Mouse (Mus musculus) activated CD4-positive, CD25-positive, alpha-beta regulatory T cell, adult 9 weeks (primary cell): ENCODE measurements around the gene H2-DMb2. TPM values are rescaled to one million over a fixed set of nuclear protein-coding genes. Genes with fewer than 3 reads are reported as not detected.

Source experiments
- polyA plus RNA-seq: library from polyadenylated mRNA; unstranded; fragments of 100-300 nt; shearing (Covaris generic); gene quantifications from one replicate; pipeline ENCODE4 v1.2.1, GENCODE M21; 2017

The H2-DMb2 gene
- 5.1 TPM for polyA plus RNA-seq

GRCm38 (mm10) chr17:34143033-34143432 is at the start of gene H2-DMb2:
Gene H2-DMb2, plus strand, starts transcription at chr17:34143307.

GRCm38 (mm10) chr17:34119249-34120179 is 23.6 kb upstream of the H2-DMb2 start, which contains the start of gene H2-DMa:
Gene H2-DMa, plus strand, starts transcription at chr17:34119541.

GRCm38 (mm10) chr17:34122188-34122984 is 20.7 kb upstream of the H2-DMb2 start, which contains the start of gene Brd2:
Gene Brd2, minus strand, starts transcription at chr17:34122634.

DNA sequence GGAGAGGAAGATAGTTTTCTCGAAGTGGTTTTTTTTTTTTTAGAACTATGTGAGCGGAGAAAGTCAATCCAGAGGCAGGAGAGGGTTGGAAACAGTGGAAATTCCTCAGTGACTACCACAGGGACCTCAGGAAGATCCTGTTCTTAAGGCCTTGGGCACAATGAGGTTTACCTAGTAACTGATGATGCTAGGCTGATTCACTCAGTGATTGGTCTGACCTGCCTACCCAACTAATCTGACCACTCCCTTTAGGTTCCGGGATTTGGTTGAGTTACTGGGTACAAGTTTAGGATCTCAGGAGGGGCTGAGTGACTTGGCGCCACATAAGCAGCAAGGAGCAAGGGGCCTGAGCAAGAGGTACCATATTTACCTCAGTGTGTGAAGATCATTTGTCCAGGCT is 9.8 kb downstream of the H2-DMb2 start, which contains the start of gene H2-DMb1:
TSS of gene H2-DMb1 (plus strand) at position 150 of the 400 bp plus-strand sequence.

GRCm38 (mm10) chr17:34187261-34187916 is 44.3 kb downstream of the H2-DMb2 start, which contains the start of the genes Tap1 and Psmb9:
Gene Tap1, plus strand, starts transcription at chr17:34187553.
Gene Psmb9, minus strand, starts transcription at chr17:34187764.

GRCm38 (mm10) chr17:34196941-34197894 is 54.1 kb downstream of the H2-DMb2 start, which contains the start of gene Psmb8:
Gene Psmb8, plus strand, starts transcription at chr17:34197721.

Other genes with a start within 250 kb of the H2-DMb2 start
- 5.0 TPM for gene Platr17, start 238.2 kb upstream of the H2-DMb2 start, polyA plus RNA-seq
- 132 TPM for gene Daxx, start 233.9 kb upstream of the H2-DMb2 start, polyA plus RNA-seq
- gene Tapbp, start 227.4 kb upstream of the H2-DMb2 start, polyA plus RNA-seq, result 697 TPM
- gene Zbtb22, start 227.4 kb upstream of the H2-DMb2 start, polyA plus RNA-seq, result 20.2 TPM
- 135 TPM for gene Rgl2, start 213.8 kb upstream of the H2-DMb2 start, polyA plus RNA-seq
- gene Pfdn6, start 203.0 kb upstream of the H2-DMb2 start, polyA plus RNA-seq, result 140 TPM
- 58.5 TPM for gene Wdr46, start 202.6 kb upstream of the H2-DMb2 start, polyA plus RNA-seq
- gene B3galt4, start 191.8 kb upstream of the H2-DMb2 start, polyA plus RNA-seq, result 30.8 TPM
- gene Vps52, start 187.5 kb upstream of the H2-DMb2 start, polyA plus RNA-seq, result 89.2 TPM
- 2,816 TPM for gene Rps18, start 187.3 kb upstream of the H2-DMb2 start, polyA plus RNA-seq
- gene H2-K1, start 143.0 kb upstream of the H2-DMb2 start, polyA plus RNA-seq, result 13,533 TPM
- gene Ring1, start 118.6 kb upstream of the H2-DMb2 start, polyA plus RNA-seq, result 21.4 TPM
- 41.5 TPM for gene H2-Ke6, start 115.2 kb upstream of the H2-DMb2 start, polyA plus RNA-seq
- gene Slc39a7, start 111.6 kb upstream of the H2-DMb2 start, polyA plus RNA-seq, result 132 TPM
- 22.6 TPM for gene Rxrb, start 111.5 kb upstream of the H2-DMb2 start, polyA plus RNA-seq
- 3.3 TPM for gene Col11a2, start 103.9 kb upstream of the H2-DMb2 start, polyA plus RNA-seq
- 34.3 TPM for gene H2-Oa, start 51.0 kb upstream of the H2-DMb2 start, polyA plus RNA-seq
- 108 TPM for gene H2-DMa, start 23.8 kb upstream of the H2-DMb2 start, polyA plus RNA-seq
- gene Brd2, start 20.7 kb upstream of the H2-DMb2 start, polyA plus RNA-seq, result 142 TPM
- 4.3 TPM for gene H2-DMb1, start 9.8 kb downstream of the H2-DMb2 start, polyA plus RNA-seq
- 516 TPM for gene Tap1, start 44.2 kb downstream of the H2-DMb2 start, polyA plus RNA-seq
- gene Psmb9, start 44.5 kb downstream of the H2-DMb2 start, polyA plus RNA-seq, result 713 TPM
- gene Psmb8, start 54.4 kb downstream of the H2-DMb2 start, polyA plus RNA-seq, result 1,545 TPM
- 455 TPM for gene Tap2, start 60.2 kb downstream of the H2-DMb2 start, polyA plus RNA-seq
- 78.8 TPM for gene H2-Ob, start 95.6 kb downstream of the H2-DMb2 start, polyA plus RNA-seq
- 31.4 TPM for gene H2-Ab1, start 114.4 kb downstream of the H2-DMb2 start, polyA plus RNA-seq
- gene H2-Aa, start 144.5 kb downstream of the H2-DMb2 start, polyA plus RNA-seq, result 20.8 TPM
- 18.7 TPM for gene H2-Eb1, start 162.6 kb downstream of the H2-DMb2 start, polyA plus RNA-seq
- 0.11 TPM for gene H2-Eb2, start 182.4 kb downstream of the H2-DMb2 start, polyA plus RNA-seq
- gene Btnl2, start 211.5 kb downstream of the H2-DMb2 start, polyA plus RNA-seq, result 0.39 TPM
- not detected for gene Btnl1, start 233.8 kb downstream of the H2-DMb2 start, polyA plus RNA-seq